Mouse (Mus musculus): ENCODE data around the gene Gm10521.
"Not testable (repeated sequence)": the region's sequence is repeated elsewhere in the genome, so short reads cannot be mapped to it uniquely, and the experiment has no call there.

Gm10521 gene

DNA sequence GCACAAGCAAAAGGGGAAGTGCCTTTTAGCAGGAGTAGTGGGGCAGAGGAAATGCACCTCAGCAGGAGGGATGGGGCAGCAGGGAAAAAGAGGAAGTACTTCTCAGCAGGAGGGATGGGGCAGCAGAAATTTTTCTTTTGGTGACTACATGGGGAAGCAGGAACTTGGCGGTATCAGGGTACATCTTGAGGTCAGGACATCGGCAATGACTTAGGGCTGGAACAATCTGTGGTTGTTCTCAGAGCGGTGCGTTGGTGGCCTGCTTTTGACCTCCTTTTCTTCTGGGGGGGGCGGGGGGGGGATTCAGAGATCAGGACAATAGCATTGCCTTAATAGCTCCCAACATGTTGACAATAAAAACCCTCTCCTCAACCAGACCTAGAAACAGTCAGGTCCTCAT is at the start of gene Gm10521:
Gene Gm10521 (plus strand): TSS at position 301 of the 400 bp plus-strand sequence.
- not testable (repeated sequence) for DNase-seq

DNA sequence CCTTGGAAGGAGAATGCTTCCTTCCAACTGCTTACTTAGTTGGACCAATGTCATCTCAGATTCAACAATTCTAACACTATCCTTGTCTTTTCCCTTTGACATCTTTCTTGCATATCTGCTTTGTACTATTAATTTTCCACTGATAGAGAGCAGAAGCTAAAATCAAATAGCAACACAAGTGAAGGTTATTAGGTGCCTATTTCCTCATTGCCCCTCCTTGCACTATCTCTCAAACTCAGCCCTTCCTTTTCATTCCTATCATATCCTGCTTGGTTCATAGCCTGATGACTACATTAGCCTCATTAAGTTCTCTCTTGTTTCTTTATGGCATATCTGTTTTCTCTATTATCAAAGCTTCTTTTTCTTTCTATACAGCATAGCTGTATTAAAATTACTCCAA is 47.3 kb upstream of the Gm10521 start:
- DNase-seq, result no peak

GRCm38 (mm10) chr1:171848757-171849156 is 46.7 kb upstream of the Gm10521 start:
- DNase-seq, result no peak

DNA sequence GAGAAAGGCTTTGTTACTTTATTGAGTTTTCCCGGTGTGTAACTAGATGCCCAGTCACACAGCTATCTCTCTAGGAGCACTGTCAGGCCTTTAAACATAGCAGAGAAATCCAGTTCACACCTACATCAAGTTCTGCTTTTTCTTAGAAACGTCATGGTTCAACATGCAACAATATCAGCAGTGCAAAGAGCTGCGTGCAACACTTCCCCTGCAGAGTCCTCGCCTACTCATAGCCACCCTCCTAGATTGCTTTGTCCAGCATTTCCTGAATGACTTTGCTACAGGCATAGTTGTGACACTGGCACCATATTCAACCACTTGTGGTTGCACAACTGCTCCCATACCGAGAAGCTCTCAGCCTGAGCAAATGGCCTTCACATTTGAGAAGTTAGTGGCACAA is 46.0 kb upstream of the Gm10521 start:
- DNase-seq, result no peak

DNA sequence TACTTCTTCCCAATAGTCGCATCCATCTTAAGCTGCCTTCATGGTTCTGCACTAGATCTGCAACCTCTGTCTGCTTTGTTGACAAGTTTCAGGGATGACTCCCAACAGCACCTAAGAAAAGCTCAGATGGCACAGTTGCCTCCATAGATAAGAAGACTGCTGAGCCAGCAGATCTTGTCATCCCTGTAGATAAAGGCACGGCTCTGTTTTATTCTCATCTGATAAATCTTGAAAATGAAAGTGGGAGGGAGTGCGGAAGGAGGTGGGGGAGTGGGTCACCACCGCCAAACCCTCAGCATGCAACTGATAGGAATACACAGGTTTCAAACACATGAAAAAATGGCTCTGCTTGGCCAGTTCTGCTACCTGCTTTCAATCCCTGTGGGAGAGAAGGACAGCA is 30.0 kb upstream of the Gm10521 start:
- no peak for DNase-seq

- DNase-seq, result no peak
Observed at GRCm38 (mm10) chr1:171886989-171887388, 8.5 kb upstream of the Gm10521 start.

DNA sequence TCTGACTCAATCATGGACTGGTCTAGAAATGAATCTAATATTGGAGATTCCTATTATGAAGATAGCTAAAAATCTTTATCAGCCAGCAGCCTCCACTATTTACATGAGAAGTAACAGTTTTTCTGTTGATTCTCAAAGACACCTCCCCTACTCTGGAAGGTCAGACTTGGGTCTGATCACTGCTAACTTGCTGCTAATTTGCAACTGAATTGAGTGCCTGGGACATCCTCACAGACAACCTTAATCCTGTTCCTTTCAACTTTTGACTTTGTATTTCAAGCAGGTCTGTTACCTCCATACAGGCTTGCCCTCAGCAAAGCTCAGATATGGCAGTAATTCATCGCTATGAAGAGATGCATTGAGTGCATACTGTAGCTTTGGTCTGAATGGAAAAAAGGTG is 8.5 kb downstream of the Gm10521 start:
- no peak for DNase-seq

- DNase-seq, result no peak
Observed at GRCm38 (mm10) chr1:171915638-171916458, 20.4 kb downstream of the Gm10521 start.

GRCm38 (mm10) chr1:171917305-171918039 is 22.0 kb downstream of the Gm10521 start, which contains the start of gene Slamf6:
Gene Slamf6 (plus strand): TSS chr1:171917515.
- no peak for DNase-seq

GRCm38 (mm10) chr1:171918136-171918920 is 22.9 kb downstream of the Gm10521 start:
- DNase-seq, result no peak

DNA sequence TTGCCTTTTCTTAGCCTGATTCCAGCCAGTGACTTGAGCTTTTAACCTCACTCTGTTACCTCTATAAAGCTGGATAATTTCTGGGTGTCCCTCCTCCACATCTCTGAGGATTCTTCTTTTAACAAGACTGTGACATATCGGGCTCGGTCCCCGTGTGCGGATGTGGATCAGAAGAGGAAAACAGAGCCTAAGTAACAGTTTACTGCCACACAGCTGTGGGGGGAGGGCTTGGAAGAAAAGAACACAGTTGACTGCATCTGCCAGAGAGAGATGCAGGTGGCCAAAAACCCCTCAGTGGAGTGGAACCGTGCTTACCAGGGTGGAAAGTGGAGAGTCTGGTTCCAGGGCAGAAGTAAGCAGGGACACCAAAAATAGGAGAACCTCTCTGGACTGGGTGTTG is 23.7 kb downstream of the Gm10521 start:
- no peak for DNase-seq

DNA sequence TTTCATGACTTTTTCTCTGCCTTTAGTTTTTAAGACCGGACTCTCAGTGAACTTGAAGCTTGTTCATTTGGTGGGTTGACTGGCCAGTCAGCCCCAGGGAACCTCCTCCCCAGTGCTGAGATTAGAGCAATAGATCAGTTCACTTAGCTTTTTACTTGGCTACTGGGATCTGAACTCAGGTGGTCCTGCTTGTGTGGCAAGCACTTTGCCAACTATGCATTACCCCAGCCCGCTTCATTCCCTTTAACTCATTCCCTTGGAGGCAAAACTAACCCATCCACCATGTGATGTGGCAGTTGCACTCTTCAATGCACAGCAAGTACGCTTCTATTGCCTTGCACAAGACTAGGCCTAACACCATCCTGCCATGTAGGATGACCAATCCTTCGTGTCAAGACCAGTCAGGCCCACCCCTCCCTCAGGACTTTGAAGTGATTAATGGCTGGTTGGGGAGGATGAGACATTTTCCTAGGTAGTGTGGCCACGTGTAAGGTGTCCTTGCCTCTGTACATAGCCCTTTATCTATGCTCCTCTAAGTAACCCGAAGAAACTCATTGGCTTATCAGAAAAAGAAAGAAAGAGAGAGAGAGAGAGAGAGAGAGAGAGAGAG is 24.5 kb downstream of the Gm10521 start:
- no peak for DNase-seq

GRCm38 (mm10) chr1:171920989-171921621 is 25.6 kb downstream of the Gm10521 start:
- no peak for DNase-seq

DNA sequence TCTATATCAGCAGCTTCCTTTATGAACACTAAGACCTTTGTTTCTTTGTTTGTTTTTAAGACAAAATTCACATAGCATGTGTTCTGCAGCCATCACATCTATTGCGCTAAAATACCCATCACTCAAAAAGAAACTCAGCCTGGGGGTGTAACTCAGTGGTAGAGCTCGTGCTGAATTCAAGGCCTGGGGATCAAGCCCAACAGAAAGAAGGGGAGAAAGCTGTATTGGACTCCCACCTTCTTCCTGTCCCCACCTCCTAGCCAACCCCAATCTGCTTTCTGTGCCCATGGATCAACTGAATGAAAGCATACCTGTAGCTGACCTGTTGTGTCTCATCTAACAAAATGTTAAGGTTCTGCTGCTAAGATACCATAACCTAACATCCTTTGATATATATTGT is 26.2 kb downstream of the Gm10521 start:
- DNase-seq, result no peak

DNA sequence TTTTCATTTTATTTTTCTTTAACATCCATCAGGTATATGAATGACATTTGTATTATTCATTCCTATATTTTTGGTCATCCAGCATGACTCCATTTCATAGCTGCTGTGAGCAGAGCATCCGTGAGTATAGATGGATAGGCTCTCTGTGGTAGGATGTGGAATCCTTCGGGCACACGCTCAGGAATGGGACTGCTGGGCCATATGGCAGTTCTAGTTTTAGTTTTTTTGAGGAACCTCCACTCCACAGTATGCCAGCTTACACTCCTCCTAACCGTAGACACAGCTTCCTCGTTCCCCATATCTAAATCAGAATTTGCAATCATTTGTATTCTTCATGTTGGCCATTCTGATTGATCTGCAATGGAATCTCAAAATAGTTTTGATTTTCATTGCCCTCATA is 27.4 kb downstream of the Gm10521 start:
- no peak for DNase-seq

GRCm38 (mm10) chr1:171924900-171925299 is 29.4 kb downstream of the Gm10521 start:
- DNase-seq, result no peak

GRCm38 (mm10) chr1:171933851-171934250 is 38.4 kb downstream of the Gm10521 start:
- no peak for DNase-seq

DNA sequence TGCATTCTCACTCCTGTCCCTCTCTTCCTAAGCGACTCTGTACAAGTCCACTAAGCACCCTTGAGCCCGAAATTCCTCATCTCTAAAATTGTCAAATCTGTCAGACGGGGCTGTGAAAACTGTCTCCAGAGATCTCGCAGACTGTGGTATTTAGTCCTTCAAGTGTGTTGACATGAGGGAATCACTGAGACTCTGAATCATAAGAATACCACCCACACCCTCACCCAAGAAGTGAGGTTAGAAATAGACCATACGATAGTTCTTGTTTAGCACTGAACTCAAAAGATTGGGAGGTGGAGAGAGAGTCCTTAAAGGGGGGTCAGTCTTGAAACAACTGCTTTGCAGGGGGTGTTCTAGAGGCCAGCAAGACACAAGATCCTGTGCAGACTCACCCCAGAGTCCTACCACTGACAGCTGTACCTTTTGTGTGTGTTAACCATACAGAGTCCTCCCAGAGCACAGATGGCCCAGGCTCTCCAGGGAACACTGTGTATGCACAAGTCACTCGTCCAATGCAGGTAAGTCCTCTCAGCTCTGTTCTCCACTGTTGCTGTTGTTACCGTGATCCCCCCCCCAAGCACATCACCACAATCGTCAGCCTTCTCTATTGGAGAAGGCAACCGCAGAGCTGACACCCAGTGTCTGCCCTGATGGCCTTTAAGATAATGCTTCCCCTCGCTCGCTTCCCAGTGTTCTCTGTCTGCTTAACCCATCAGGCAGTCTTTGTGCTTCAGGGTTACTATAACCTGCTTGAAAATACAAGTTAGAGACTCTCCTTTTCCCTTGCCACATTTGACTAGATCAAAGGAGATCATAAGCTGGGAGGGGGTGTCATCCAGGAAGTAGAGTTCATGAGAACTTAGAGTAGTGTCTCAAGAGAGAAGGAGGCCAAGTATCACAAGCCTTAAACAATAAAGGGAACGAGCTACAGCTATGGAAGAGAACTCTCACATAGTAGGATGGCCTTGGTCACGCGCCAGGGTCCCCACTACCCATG is 43.8 kb downstream of the Gm10521 start:
- no peak for DNase-seq

DNA sequence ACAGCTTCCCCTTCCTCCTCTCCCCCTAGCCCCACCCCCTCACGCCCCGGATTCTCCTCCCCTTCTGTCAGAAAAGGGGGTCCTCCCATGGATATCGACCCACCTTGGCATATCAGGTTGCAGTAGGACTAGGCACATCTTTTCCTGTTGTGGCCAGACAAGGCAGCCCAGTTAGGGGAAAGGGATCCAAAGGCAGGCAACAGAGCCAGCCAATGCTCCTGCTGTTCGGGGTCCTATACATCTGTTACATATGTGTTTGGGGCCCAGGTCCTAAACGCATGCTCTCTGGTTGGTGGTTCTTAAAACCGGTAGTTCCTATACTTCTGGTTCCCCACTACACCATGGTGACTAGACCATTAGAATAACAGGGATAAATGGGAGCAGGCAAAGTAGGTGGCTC is 45.2 kb downstream of the Gm10521 start:
- DNase-seq, result no peak

- DNase-seq, result no peak
Observed at GRCm38 (mm10) chr1:171946447-171946995, 51.1 kb downstream of the Gm10521 start.
